Mouse (Mus musculus): ENCODE results near the gene Btbd35f12. TPM values are rescaled to one million over a fixed set of nuclear protein-coding genes. Genes with fewer than 3 reads are reported as not detected.
"Not testable (repeated sequence)": the region's sequence is repeated elsewhere in the genome, so short reads cannot be mapped to it uniquely, and the experiment has no call there.

Gene Btbd35f12
- not detected for total RNA-seq (2021)

GRCm38 (mm10) chrX:33313079-33313478 is at the start of gene Btbd35f12:
Btbd35f12 (plus strand) TSS chrX:33313379.
- intact Hi-C loops (cut with DNase I); DNase-seq: not testable (repeated sequence)

GRCm38 (mm10) chrX:33353254-33353653 is 40.1 kb downstream of the Btbd35f12 start:
- intact Hi-C loops (cut with DNase I), result not testable (repeated sequence)
- DNase-seq, result peak in 1 of 2 experiments; percentile 4

Other genes with a start within 250 kb of the Btbd35f12 start
- gene Spin2-ps6, start 78.5 kb upstream of the Btbd35f12 start, total RNA-seq (2021), result not detected

Measured in heart, postnatal 36 days (tissue).